ENCODE assay signal across 9 mouse cellular contexts in genomic region chr1:106389673-106390072, GRCm38 (mm10).
DNase-seq lines count a peak whose midpoint lies in the region; ATAC-seq and TF ChIP-seq lines count a peak whose summit lies in the region.
"Had no signal": no experiment of that assay in that cellular context is flagged by ENCODE, and none has a peak within 500 bp of the region (broad histone marks: within the 10 kb centered on the region; RNA-seq: fewer than 3 reads in every experiment).

No protein-coding gene starts in this region.

- no peaks in the 10 kb centered on the region for H3K4me1 ChIP-seq in limb, embryonic 10.5 days
- H3K4me1 ChIP-seq in midbrain, postnatal 0 days (ENCODE audit: insufficient read depth, low read length) = no peaks in the 10 kb centered on the region

- intact Hi-C loops in heart, postnatal 14 days (cut with DNase I) = no loop called here

- H3K4me3 ChIP-seq in limb, embryonic 10.5 days = no peak overlapping the region
- no peak overlapping the region for H3K4me3 ChIP-seq in midbrain, postnatal 0 days (ENCODE audit: low read depth, low read length)

- H3K9me3 ChIP-seq in limb, embryonic 10.5 days (replicated peaks) = no peaks in the 10 kb centered on the region
- H3K9me3 ChIP-seq in midbrain, postnatal 0 days (ENCODE audit: low read length) = no peaks in the 10 kb centered on the region

- H3K36me3 ChIP-seq in limb, embryonic 10.5 days = peaks cover 16% of the 10 kb centered on the region
- peaks cover 37% of the 10 kb centered on the region for H3K36me3 ChIP-seq in midbrain, postnatal 0 days (ENCODE audit: insufficient read depth, low read length)

- DNase-seq in ovary, postnatal 36 days (ENCODE audit: low spot score) = peak; percentile 47
- DNase-seq in ovary, postnatal 10 days (ENCODE audit: low spot score) = no peak
- DNase-seq in adrenal gland, adult 8-10 months = peak; percentile 26
- DNase-seq in embryo, embryonic 9.5 days (ENCODE audit: extremely low spot score) = peak; percentile 55
- peak; percentile 64 to 70 for DNase-seq in heart, postnatal 14 days
- peak; percentile 78 for DNase-seq in limb, embryonic 10.5 days (ENCODE audit: low spot score)
- peak; percentile 77 for DNase-seq in midbrain, postnatal 0 days (ENCODE audit: low spot score)
- DNase-seq in thymus, postnatal 14 days = peak; percentile 76

- no peak overlapping the region for H3K27ac ChIP-seq in limb, embryonic 10.5 days
- no peak overlapping the region for H3K27ac ChIP-seq in midbrain, postnatal 0 days (ENCODE audit: low read depth, low read length)
- H3K27ac ChIP-seq: macrophage had no signal

- H3K27me3 ChIP-seq in limb, embryonic 10.5 days (ENCODE audit: low read depth, poor library complexity, severe bottlenecking) = no peaks in the 10 kb centered on the region
- no peaks in the 10 kb centered on the region for H3K27me3 ChIP-seq in midbrain, postnatal 0 days (ENCODE audit: insufficient read depth, low read length)

- H3K4me2 ChIP-seq in midbrain, postnatal 0 days (ENCODE audit: low read depth, low read length, poor library complexity, severe bottlenecking) = no peak overlapping the region

- H3K9ac ChIP-seq in midbrain, postnatal 0 days (replicated peaks; ENCODE audit: low read length, poor library complexity, severe bottlenecking) = no peak overlapping the region

- TF ChIP-seq CTCF in midbrain, postnatal 0 days (IDR thresholded peaks at IDR 0.05) = peak; percentile 82

- WGBS in limb, embryonic 10.5 days = 23% methylated on average over 5 of the region's 5 CpGs
- WGBS in midbrain, postnatal 0 days = 12% methylated on average over 5 of the region's 5 CpGs

- ATAC-seq in midbrain, postnatal 0 days (ENCODE audit: low FRiP score) = peak; percentile 45; the same call in 1 of the 2 replicates
